Mouse (Mus musculus) CD8-positive naive resting alpha-beta T cell, adult 2 months (primary cell): Measurements from ENCODE around the gene Mxra7.

ENCODE experiments used
- DNase-seq, 2 experiments: peaks; one replicate each; pipeline ENCODE4 v3.0.0; 2022; ENCODE audit warnings: low read depth in 2 of 2, low spot score in 2 of 2

Gene Mxra7

DNA sequence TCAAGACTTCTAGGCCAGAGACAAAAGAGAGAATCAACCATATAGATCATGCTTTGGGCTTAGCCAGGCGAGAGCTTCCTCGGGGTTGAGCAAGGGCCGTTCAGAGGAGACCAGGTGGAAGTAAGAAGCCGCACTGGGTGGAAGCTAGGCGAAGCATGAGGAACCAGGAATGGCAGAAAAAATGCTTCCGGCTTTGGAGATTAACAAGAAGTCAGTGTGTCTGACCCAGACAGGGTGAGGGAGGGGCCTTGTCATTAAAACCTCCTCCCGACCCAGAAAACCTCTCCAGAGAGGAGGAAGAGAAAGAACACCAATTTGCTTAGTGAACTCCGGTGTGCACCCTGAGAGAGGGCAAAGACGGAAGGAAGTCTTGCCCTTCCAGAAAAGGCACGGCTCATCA lies 43.6 kb downstream of the Mxra7 start:
- DNase-seq = no peak

DNA sequence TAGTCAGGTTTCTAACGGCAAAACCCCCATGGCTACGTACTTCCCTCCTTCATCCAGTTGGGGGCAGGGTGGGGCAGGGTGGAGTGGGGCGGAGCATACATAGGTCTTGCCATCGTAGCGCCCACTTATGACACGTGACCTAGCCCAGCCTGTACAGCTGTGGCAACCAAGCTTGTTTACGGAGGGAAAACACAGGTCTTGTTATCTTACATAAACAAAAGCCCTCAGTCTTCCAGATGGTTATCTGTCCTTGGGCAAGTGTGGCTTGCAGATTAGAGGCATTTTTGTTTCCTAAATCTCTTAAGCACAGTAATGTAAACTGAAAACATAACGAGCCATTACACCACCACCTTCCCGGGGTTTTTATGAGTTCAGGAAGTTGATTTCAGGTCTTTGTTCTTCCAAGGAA lies 45.1 kb downstream of the Mxra7 start:
- peak; percentile 43 to 70 for DNase-seq

DNA sequence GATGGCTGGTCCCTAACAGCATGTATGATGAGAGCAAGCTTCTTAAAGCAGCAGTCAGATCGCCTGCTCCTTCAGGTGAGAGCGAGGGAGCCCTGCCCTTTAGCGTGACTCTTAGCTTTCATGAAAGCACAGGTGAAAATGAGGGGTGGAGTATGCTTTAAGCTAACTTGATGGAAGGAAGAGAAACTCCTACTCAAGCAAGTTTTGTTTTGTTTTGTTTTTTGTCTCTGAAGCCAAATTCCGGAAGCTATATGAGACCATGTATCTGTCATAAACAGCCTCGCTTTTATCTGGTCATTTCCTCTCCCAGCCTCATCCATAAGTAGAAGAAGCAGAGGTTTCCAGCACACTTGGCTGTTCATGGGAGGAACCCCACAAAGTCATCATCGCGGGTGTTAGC lies 52.4 kb downstream of the Mxra7 start, which contains the start of gene St6galnac1:
Gene St6galnac1, minus strand, starts transcription at position 101 of the 400 bp plus-strand sequence.
- DNase-seq = no peak

DNA sequence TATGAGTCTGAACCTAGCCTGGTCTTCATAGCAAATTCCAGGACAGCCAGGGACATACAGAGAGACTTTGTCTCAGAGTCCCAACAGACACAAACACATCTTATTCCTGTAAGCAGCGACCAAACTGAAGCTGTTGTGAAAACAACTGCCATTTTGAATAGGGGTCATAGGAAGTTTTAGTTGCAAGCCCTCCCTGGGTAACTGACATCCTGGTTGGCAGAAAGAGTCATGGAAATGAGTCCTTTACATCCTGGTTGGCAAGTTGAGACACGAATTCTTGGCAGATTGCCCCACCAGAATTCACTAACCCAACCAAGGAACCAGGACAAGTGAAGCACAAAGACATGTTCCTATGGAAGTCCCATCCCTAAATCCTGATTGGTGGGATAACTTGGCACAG lies 54.6 kb downstream of the Mxra7 start:
- no peak for DNase-seq

DNA sequence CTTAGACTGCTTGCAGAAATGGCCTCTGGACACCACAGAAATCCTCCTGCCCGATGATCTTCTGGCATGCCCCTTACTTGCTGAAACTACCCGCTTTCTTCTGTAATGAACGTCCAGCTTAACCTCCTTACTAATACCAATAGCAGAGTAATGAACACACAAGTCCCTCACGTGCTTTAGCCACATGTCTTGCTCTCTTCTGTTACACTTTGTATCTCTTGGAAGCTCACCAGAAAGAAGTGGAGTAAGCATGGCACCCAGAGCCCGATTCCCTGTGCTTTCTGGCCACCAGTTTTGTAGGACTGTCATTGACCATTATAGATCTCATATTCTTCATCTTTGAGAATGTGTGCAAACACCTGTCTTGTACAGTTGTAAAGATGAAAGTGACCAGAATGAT lies 58.0 kb downstream of the Mxra7 start:
- no peak for DNase-seq

DNA sequence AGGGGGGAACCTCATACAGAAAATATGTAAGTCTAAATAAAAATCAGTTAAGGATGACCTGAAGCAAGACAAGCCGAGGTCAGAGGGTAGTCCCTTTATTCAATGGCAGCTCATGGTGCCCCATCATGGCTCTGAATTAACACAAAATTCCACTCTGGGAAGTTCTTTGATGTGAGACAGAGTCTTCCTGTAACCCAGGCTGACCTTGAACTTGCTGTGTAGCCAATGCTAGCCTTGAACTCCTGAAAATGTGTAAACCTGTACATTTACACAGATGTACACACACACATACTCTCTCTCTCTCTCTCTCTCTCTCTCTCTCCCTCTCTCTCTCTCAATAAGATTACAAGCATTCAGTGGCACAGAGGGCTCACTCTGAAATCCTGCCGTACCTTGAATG lies 62.9 kb downstream of the Mxra7 start:
- DNase-seq = no peak

DNA sequence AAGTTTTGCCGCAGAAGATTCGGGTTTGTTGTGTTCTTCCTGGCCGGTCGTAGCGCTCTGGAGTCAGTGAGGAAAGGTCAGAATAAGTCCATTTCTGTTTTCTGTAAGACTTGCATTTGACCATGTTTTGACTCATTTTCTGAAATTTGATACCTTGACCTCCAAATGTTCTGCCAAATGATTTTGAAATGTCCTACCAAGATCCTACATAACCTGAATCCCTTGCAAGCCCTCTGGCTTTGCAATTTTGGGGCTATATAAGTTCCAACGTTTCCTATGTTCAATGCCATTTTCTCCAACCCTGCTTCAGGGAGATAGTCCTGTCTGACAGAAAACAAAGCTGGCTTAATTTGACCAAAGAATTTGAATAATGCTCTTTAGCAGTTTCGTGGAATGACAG lies 63.5 kb downstream of the Mxra7 start:
- no peak for DNase-seq

DNA sequence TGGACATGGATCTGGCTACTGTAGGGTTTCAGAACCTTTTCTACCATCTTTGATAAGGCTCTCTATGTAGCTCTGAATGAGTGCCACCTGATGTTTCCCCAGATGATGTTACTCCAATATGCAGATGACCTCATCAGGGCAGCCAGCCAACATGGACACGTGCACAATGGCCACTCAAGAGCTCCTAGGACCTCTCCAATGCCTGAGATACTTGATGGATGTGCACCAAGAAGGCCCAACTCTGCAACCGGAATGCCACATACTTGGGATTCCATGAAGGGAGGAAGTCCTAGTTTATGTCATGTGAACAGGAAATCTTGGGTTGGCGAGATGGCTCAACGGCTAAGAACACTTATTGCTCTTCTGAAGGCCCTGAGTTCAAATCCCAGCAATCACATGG lies 72.7 kb downstream of the Mxra7 start:
- no peak for DNase-seq

DNA sequence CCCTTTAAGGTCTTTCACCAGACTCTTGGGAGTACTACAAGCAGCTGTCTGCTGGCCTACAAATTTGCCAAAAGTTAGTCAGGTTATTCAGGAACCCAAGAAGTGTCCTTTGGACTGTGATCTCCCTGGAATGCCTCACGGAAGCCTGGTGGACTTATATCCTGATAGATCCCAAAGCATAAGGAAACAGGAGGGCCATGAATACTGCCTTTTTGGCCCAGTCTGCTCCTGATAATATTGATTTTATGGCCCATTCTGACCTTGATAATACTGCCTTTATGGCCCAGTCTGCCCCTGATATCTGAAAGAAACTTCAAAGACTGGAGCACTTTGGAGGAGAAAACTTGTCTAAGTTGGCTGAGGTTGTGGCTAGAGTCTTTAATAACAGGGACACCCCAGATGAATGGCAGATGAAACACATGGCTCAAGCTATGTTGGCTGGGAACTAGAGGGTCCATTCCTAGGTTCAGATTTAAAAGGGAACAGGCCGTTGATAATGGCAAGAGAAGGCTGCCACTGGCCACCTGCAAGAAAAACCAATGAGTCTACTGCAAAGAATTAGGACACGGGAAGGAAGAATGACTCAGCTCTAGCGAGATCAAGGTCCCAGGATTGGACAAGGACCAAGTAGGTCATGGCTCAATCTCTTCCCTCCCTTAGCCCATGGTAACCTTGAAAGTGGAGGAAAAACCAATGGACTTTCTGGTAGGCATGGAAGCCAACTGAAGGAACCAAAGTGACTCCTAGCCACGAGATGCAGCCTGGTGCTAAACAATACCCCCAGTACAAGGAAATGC lies 74.0 kb downstream of the Mxra7 start:
- DNase-seq = no peak
